Mouse (Mus musculus) mouse embryonic stem cell (cell line): ENCODE measurements at regions not wholly inside any gene's neighbourhood (a gene's known extent, or its start where the extent isn't known, plus 50 kb on each side); places are given as distances from the start of the nearest gene placed in this dataset.

Source experiments
- in situ Hi-C, 2 experiments: fragments of 300-500 bp; cut with MboI; formaldehyde crosslinking; loops; 1 replicate in 1 of 2; 3 replicates in 1 of 2; pipeline ENCODE4 v1.14.3; 2019 to 2020; ENCODE audit warnings: low sequenced_read_pairs in 2 of 2, low pct_unique_long_range_greater_than_20kb in 1 of 2, mixed read lengths in 1 of 2; ENCODE audit not compliant: unreplicated experiment in 1 of 2

GRCm38 (mm10) chr13:103683169-103683568 is 91.2 kb downstream of the Srek1 start:
- in situ Hi-C loops: no loop called here

- in situ Hi-C loops: no loop called here
These were observed 93.7 kb downstream of the Srek1 start for GRCm38 (mm10) chr13:103680740-103681139.

GRCm38 (mm10) chr13:103680052-103680451 is 94.4 kb downstream of the Srek1 start:
- in situ Hi-C loops: no loop called here

- in situ Hi-C loops: no loop called here
These were observed 97.6 kb downstream of the Srek1 start for GRCm38 (mm10) chr13:103676831-103677230.

GRCm38 (mm10) chr13:103676221-103676620 is 98.2 kb downstream of the Srek1 start:
- in situ Hi-C loops: no loop called here

GRCm38 (mm10) chr13:103670611-103671010 is 103.8 kb downstream of the Srek1 start:
- in situ Hi-C loops: no loop called here

GRCm38 (mm10) chr13:103669856-103670255 is 104.6 kb downstream of the Srek1 start:
- in situ Hi-C loops: no loop called here

- in situ Hi-C loops: no loop called here
These were observed 106.7 kb downstream of the Srek1 start for GRCm38 (mm10) chr13:103667749-103668148.

- in situ Hi-C loops: no loop called here
These were observed 114.0 kb downstream of the Srek1 start for GRCm38 (mm10) chr13:103660248-103660996.

- in situ Hi-C loops: no loop called here
These were observed 118.4 kb downstream of the Srek1 start for GRCm38 (mm10) chr13:103655966-103656365.

- in situ Hi-C loops: no loop called here
These were observed 121.2 kb downstream of the Srek1 start for GRCm38 (mm10) chr13:103653216-103653615.

- in situ Hi-C loops: loop anchor here in 1 of 2 experiments (25.0 kb wide), 1 partner anchor 462 kb away; no protein-coding TSS in a partner anchor
These were observed 125.0 kb downstream of the Srek1 start for GRCm38 (mm10) chr13:103649383-103649782.

GRCm38 (mm10) chr13:103648016-103648415 is 126.4 kb downstream of the Srek1 start:
- in situ Hi-C loops: loop anchor here in 1 of 2 experiments (25.0 kb wide), 1 partner anchor 461 kb away; no protein-coding TSS in a partner anchor

- in situ Hi-C loops: loop anchor here in 1 of 2 experiments (25.0 kb wide), 1 partner anchor 459 kb away; no protein-coding TSS in a partner anchor
These were observed 128.4 kb downstream of the Srek1 start for GRCm38 (mm10) chr13:103646035-103646434.

- in situ Hi-C loops: loop anchor here in 1 of 2 experiments (25.0 kb wide), 1 partner anchor 457 kb away; no protein-coding TSS in a partner anchor
These were observed 130.2 kb downstream of the Srek1 start for GRCm38 (mm10) chr13:103643993-103644722.

GRCm38 (mm10) chr13:103643486-103643885 is 130.9 kb downstream of the Srek1 start:
- in situ Hi-C loops: loop anchor here in 1 of 2 experiments (25.0 kb wide), 1 partner anchor 456 kb away; no protein-coding TSS in a partner anchor

GRCm38 (mm10) chr13:103642542-103643375 is 131.6 kb downstream of the Srek1 start:
- in situ Hi-C loops: loop anchor here in 1 of 2 experiments (25.0 kb wide), 1 partner anchor 455 kb away; no protein-coding TSS in a partner anchor

- in situ Hi-C loops: loop anchor here (5.0 to 25.0 kb wide), 2 partner anchors 451 to 456 kb away; no protein-coding TSS in a partner anchor
These were observed 136.4 kb downstream of the Srek1 start for GRCm38 (mm10) chr13:103638038-103638437.
